Mouse (Mus musculus): ENCODE data around the gene Phldb2. TPM values are rescaled to one million over a fixed set of nuclear protein-coding genes. Genes with fewer than 3 reads are reported as not detected.

The Phldb2 gene
- total RNA-seq, 2 experiments from 2014 or later, result 8.0 to 8.5 TPM

DNA sequence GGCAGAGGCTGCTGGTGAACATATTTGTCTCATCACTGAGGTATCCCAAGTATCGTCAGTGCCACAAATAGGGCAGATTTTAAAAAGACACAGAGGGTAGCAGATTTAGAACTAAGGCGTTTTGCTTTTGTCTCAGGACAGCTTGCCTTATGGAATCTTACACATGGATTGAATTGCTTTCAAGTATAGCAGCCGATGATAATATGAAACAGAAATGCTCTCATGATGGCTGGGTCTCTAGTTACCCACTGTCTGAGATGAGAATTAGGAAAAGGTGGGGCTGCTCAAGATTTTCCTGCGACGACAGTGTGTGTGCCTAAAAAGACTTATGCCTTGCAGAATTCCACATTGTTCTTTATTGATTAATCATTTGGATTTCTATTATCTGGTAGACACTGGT is 58.4 kb downstream of the Phldb2 start:
- no peak for DNase-seq (ENCODE audit: low spot score in 2 of 2)

DNA sequence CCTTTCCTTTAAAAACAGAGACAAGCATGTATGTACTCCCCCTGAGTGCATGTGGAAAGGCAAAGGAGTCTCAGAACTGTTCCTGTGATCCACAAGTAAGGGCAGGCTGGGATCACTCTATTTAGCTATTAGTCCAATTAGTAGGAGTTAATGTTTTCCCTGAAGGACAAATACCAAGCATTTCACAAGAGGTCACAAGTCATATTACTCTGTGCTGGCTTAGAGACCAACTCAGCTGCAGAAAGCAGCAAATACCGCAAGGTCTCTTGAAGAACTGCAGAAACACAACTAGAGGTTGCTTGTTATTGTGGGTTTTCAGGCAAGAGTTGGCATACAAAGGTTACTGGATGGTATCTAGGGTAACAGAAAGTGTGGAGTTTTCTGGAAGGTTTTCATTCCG is 59.6 kb downstream of the Phldb2 start:
- no peak for DNase-seq (ENCODE audit: low spot score in 2 of 2)

DNA sequence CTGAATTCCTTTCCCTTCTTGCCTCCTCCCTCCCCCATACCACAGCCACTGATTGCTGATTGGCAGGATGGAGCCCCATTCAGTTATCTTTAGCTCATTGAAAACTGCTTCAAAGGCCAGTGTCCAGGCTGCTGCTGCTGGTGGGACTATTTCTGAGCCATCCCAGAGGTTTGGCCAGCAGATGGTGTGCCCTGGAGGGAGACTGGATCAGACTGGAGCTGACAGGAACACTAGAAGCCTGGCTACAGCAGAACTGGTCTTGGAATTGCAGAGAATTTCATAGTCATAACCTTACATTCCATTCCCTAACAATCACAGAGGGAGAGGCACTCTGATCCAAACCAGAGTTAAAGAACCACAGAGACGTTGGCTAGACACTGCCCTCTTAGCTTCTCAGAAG is 60.5 kb downstream of the Phldb2 start:
- DNase-seq (ENCODE audit: low spot score in 2 of 2), result no peak

DNA sequence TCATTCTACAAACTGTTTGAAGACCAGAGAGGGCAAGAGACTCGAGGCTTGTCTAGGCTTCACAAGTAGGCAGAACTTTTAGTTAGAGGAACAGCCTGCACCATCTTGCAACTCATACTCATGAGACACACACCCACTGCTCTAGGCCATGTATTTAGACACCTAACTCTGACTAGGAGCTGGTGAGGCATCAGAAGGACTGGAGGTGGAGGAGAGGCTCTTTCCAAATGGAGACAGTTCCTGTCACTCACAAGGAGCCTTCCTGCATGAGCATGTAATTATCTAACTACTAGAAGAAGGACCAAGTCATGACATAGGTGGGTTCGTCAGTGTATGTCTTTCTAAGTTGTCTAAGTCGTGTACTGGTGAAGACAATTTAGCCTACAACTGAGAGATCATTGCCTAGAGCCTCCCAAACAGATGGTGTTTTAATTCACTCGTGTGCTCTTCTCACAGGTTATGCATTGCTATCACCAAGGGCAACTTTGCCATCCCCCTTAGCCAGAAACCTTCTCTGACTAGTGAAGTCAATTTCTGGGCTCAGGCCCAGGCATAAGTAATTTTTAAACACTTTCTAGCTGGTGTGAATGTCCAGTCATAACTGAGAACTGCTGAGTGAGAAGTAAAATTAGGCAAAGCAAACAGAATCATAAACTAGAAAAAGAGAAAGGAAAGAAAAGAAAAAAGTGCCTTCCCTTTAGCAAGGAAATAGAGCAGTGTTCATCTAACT is 62.8 kb downstream of the Phldb2 start:
- peak; percentile 19 to 38 for DNase-seq (ENCODE audit: low spot score in 2 of 2)

DNA sequence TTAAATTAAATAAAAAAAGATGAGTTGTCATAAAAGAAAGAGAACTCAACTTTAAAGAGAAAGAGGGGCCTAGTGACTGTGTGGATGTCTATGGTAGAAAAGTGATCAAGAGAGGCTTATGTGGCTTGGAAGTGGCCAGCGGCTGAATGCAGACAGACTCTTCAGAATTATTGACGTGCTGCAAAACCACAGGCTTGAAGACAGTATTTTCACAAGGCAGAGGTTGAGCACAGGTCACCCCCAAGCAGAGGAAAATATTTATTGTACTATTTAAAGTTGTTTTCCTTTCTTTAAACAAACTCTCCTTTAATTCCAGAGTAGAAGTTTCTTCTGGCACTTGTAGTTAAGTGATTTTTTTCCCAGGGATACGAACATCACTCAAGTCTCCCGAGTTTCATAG is 63.8 kb downstream of the Phldb2 start:
- no peak for DNase-seq (ENCODE audit: low spot score in 2 of 2)

DNA sequence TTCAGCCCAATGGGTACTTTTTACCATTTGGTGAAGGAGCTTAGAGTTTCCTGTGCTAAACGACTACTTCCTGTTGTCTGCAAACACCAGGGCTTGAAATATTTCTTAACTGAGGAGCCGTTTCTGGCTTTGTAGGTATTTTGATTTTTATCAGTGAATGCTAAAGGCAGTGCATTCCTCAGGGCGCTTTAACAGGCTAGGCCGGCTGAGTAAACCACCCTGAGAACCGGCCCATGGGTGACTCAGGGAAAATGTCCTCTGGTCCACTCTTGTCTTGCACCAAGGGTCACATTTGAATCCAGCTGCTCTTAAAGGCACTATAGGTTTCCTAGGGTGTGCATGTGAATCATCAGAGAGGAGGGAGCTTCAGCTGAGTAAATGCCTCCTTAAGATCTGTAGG is 66.8 kb downstream of the Phldb2 start:
- no peak for DNase-seq (ENCODE audit: low spot score in 2 of 2)

DNA sequence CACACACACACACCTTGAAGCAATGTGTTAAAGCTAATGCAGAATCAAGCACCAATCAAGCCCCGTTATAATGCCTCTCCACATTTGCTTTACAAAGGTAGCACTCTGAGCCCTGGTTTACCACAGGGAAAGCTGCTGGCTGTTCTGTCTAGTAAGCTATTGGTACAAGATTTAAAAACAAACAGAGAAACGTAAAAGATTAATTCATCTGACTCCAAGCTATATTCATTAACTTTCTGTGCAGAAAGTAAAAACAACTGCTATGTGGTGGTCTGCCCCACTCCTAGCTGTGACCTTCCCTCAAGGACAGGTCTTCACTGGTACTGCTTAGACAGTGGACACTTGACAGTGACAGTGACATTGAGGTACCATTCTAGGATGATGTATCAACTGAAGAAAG is 69.2 kb downstream of the Phldb2 start:
- DNase-seq (ENCODE audit: low spot score in 2 of 2), result no peak

DNA sequence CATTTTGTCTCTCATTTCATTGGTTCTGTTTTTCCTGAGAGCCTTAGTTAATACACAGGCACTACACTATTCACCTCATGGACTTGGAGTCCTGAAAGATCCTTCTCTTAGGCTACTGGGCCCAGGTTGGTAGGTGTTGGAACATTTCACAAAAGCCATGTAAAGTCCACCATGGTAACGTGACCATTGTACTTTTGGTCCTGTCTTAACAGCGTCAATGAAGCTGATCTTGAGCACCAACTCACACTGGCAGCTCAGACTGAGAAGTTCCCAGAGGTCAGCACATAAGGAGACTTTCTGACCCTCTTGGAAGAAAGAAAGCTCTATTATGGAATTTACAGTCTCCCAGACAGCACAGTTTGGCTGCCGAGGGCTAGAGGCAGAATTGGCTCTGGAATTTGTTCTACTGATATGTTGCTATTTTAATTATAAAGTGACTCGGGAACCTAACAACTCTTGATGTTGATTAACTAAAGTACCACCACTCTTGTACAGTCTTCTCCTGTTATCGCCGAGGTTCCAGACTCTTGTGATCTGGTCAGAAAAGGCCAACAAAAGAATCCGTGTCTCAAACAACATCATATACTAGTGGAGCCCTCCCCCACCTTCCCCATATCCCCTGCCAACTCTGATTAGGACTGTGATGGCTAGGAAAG is 72.1 kb downstream of the Phldb2 start:
- DNase-seq (ENCODE audit: low spot score in 2 of 2), result no peak

DNA sequence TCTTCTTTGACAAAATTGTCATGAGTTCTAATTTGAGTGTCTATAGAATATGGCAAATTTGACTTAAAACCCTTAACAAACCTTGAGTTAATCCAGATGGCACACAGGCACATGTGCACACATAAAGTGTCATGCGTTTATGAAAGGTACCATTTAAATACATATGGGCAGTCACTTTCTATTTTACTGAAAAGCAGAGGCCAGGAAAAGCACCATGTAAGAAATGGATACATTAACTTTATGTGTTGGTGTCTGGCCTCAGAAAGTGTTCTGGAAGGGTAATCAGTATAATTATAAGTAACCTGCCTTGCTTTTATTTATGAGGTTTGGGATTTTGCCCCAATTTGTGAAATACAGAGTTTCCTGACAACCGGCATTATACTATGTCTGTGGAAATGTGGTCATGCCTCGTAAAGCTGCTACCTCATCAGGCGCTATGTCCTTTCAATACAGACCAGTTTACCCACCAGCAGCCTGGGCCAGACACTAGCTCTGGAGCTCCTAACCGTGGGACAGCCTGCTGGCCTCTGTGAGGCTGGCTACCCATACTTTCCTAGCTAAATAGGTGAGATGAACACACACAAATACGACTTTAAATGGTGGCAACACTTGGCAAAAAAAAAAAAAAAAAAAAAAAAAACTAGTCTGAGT is 73.2 kb downstream of the Phldb2 start:
- DNase-seq (ENCODE audit: low spot score in 2 of 2), result no peak

DNA sequence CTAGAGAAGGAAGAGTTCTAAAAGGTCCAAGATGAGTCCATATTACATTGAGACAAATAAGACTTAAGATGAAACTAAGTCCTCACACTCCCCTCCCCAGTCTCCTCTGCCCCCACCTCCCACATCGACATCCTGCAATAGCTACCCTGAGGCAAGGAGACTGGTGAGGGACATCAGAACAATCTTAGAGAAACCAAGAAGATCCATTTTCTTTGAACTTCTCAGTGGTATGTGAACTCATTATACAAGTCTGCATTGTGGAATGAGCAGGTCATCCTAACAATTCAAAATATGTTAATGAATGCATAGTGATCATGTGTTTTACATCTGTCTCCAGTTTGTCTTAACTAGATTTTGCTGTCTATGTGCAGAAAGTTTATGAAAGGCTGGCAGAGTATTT is 75.7 kb downstream of the Phldb2 start:
- DNase-seq (ENCODE audit: low spot score in 2 of 2), result no peak

DNA sequence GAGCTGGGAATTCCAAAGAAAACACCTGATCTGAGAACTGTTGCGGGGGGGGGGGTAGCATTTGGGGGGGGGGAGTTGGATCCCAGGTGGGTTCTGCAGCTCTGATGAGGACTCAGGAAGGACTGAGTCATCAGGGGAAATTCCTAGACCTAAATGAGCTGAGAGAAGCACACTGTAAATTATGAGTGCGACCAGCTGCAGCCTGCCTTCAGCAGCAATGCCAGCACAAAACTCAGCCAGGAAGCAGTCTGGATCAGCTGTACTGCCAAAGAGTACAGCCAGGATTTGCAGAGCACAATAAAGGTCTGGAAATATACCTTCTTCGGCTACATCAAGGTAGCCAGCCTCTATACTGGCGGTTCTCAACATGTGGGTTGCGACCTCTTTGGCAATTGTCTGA is 76.2 kb downstream of the Phldb2 start:
- DNase-seq (ENCODE audit: low spot score in 2 of 2), result peak in 1 of 2 experiments; percentile 2

DNA sequence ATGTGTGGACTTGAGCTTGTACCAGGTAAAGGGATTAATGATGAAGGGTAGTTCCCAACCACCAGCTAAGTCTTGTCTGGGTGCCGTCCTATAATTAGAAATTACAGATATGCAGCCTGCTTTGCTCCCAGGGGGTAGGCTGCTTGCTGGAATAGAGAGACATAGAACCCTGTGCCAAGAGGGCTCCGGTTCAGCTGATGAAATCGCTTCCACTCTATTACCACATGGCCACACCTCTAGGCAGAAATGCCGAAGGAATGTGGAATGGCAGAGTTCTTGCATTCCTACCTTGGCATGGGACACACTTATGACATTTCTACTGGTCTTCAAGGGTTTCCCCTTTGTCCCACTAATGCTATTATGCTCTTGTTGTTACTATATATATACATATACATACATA is 80.0 kb downstream of the Phldb2 start:
- no peak for DNase-seq (ENCODE audit: low spot score in 2 of 2)

DNA sequence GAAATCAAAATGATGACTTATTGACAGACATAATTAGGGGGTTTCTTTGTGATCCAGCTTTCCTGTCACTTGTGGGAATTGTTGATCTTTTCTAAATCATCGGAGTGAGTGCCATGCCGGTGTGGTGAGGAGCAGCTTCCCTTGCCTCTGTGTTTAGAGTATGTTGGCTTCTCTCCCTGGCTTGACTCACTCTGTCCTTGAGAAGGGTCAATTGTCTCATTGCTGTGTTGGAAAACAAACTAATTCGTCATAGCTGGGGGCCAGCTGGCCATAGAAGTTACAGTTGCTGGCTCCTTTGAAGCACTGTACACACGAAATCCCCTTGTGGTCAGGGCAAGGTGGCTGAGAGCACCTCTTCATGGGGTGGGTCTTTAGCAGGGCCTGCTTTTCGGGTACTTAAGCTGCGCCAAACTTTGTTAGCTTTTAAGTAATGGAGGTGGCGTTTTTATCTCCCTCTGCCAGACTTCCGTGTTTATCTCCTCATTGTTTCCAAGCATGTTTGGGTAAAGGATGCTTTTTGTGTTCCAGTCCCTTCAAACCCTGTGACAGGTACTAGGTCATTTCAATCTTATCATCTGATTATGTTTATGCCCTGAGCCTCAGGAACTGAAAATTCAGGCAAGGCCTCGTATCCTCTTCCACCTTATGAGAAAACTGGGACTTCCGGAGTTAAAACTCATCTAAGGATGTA is 82.0 kb downstream of the Phldb2 start:
- DNase-seq (ENCODE audit: low spot score in 2 of 2), result no peak

DNA sequence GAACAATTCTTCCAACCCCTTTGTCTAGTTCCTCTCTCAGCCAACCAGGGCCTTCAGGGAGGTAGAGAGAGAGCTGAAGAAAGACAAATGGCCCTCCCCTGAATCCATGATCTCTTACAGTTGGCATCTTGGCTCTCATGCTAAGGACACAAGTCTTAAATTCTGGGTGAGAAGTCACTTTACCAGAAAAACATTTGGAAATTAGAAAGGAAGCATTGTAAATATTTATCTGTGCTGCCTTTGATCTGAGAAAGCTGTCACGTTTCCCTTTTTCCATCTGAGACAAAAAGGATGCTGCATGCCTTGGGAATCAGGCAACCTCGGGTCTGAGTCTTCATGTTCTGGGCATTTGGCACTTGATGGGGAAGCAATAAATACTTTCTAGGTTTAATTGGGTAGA is 82.7 kb downstream of the Phldb2 start:
- no peak for DNase-seq (ENCODE audit: low spot score in 2 of 2)

DNA sequence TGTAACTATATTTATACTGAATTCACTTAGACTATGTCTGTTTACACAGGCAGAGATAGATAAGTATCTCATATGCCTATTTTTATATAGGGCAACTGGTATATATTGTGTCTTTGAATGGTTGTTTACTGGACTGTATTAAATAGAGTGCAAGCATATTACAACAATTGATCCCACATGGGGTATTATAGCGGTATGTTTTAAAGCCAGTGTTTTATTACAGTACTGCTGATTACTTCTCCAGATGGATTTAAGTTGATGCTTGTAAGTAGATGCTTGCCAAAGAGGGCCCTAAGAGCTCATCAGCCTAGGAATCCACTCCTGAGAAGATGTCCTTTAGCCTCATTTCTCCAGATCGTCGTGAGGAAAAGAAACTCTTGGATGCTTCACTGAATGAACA is 84.4 kb downstream of the Phldb2 start:
- DNase-seq (ENCODE audit: low spot score in 2 of 2), result no peak

DNA sequence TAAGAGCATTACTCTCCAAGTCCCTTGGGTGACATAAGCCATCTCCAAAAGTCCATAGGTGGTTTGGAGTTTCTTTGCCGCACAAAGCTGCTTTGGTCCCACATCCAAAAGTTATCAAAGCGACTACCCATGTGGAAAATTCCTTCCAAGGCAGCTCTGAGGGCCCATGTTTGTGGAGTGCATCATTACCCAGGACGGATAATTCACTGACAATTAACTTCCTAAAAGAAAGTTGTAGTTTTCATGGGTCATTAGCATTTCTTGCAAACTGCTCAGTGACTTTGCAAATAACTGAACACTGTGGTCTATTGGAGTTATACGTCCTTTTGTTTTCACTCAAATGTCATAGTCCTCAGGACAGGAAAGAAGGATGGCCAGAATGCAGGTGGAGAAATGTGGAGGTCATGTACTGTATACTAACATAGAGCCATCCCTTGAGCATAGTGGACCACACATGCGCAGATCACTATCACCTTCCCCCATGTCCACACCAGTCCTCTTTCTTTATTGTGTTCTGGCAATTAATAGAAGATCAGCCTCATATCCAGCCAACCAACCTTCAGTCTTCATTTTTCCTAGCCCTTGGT is 96.0 kb downstream of the Phldb2 start:
- DNase-seq (ENCODE audit: low spot score in 2 of 2), result no peak

DNA sequence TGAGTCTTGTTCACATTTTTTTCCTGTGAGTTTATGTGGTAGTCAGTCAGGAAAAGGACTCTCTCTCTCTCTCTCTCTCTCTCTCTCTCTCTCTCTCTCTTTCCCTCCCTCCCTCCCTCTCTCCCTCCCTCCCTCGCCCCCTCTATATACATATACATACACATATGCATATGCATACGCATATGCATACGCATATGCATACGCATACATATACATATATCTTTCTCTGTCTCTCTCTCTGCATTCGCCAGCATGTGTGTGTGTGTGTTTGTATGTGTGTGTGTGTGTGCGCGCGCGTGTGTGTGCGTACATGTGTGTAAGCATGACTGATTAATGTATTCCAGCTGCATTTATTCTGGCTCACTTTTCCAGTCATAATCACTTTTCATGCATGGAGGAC is 98.9 kb downstream of the Phldb2 start:
- DNase-seq (ENCODE audit: low spot score in 2 of 2), result no peak

DNA sequence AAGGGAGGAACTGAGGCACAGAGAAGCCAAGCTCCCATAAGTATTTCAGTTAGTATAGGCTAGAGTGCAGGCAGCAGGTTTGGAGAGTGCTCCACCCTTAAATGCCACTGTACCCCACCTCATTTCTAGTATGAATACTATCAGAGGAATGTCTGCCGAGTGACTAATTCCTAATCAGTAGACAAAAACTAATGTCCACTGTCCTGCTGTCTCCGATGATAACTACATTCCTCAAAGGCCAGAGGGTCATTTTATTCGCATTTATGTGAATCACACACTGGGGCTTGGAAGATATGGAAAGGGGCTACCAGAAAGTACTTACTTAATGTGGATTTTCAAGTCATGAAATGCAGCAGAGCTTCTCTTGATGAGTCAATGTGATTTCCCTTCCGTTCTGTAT is 104.4 kb downstream of the Phldb2 start:
- DNase-seq (ENCODE audit: low spot score in 2 of 2), result no peak

DNA sequence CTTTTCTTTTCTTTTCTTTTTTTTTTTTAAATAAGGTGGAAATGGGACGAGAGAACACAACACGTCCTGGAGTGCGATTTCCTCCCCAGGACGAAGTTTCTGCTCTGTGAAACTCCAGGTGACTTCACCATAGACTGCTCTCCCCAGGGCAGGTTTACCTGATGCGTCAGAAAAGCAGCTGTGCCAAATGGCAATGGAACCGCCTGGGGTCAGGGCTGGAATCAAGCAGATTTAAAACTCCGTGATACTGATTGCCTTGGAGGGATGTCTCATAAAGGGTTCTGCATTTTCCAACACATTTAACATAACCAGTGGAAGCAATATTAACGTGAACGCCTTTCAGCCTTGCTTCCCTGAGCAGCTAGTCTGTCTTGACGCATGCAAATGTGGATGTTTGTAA is 108.5 kb downstream of the Phldb2 start:
- DNase-seq (ENCODE audit: low spot score in 2 of 2), result no peak

DNA sequence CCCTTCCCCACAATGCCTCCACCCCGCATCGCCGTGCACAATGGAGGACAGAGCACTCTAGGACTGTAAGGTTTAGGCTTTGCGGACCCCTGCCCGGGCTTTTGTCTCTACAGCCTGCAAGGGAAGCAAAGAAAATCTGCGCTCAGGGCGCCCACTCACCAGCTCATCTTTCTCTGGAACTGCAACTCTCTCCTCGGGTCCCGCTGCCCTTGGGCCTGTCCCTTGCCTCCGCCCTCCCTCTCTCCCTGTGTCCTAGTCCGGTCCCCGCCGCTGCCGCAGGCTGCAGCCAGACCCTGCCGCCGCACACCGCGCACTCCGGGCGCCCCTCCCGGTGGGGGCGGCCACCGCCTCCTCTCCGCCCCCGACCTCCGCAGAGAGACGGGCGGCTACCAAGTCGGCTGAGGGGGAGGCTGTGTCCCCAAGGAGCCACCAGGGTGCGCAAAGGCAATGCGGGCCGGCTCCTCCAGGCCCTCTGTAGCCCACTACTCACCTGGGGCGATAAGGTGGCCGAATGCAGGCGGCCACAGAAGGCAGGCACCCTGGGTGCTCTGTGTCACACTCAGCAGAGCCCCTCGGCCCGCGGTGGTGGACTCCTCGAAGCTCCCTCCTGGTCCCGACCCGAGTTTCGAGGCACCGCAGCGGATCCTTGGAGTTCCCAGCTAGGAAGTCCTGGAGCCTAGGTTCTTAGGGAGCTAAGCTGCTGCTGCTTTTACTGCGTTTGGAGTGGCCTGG is 109.2 kb downstream of the Phldb2 start:
- DNase-seq (ENCODE audit: low spot score in 2 of 2), result peak; percentile 49 to 50

DNA sequence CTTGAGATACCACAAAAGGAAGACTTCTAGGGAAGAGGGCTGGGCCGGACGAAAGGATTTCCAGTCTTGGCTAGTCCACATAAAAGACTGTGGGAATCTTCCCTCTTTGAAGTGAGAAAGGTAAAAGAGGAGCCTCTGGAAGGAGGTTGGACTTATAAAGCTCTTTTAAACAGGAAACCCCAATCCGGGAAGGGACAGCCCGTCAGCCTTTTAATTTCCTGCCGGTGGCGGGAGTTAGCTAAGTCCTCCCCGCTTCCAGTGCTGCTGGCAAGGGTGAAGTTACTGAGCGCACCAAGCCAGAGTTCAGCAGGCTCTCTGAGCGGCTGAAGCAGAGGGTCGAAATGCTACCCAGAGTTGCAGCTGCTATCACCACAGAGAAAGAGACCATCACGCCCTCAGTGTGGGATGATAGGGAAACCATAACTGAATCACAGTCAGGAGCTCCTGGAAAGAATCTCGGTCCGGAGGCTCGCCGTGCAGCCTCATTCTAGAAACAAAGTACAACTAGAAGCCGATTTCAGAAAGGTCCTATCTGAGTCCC is 110.0 kb downstream of the Phldb2 start:
- no peak for DNase-seq (ENCODE audit: low spot score in 2 of 2)

All from left cerebral cortex, adult 18-20 months (tissue).